Comparison of ENCODE assay signal across 8 mouse cellular contexts in the genomic region with DNA sequence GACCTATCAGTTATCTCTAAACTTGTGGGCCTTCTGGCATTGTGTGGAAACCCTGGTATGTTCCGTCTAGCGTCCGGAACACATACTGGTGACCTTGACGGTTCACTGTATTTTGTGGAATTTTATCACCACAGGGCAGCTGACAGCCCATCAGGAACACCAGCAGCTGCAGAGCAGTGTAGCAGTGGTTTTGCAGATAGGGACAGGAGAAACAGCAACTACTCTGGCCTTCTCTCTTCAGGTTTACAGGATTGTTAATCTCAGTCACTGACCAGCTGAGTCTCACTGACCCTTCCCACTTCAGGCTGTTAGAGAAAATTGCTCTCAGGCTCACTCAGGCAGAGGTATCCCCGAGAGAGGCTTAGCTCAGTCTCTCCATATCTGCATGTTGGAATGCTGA.
DNase-seq lines count a peak whose midpoint lies in the region; ATAC-seq lines count a peak whose summit lies in the region.

No protein-coding gene starts in this region.

- H3K4me3 ChIP-seq in embryonic facial prominence, embryonic 12.5 days, result no peak overlapping the region
- H3K4me3 ChIP-seq in embryonic facial prominence, embryonic 10.5 days, result no peak overlapping the region
- H3K4me3 ChIP-seq in forebrain, embryonic 12.5 days (replicated peaks), result no peak overlapping the region
- H3K4me3 ChIP-seq in hindbrain, embryonic 14.5 days (replicated peaks; ENCODE audit: low read length), result no peak overlapping the region
- no peak overlapping the region for H3K4me3 ChIP-seq in midbrain, embryonic 12.5 days

- no peaks in the 10 kb centered on the region for H3K36me3 ChIP-seq in embryonic facial prominence, embryonic 12.5 days
- H3K36me3 ChIP-seq in embryonic facial prominence, embryonic 10.5 days (replicated peaks), result no peaks in the 10 kb centered on the region; the same call in 1 of the 2 replicates
- H3K36me3 ChIP-seq in forebrain, embryonic 12.5 days (replicated peaks), result no peaks in the 10 kb centered on the region
- no peaks in the 10 kb centered on the region for H3K36me3 ChIP-seq in hindbrain, embryonic 14.5 days (replicated peaks; ENCODE audit: control insufficient read depth, insufficient read depth)
- H3K36me3 ChIP-seq in midbrain, embryonic 12.5 days, result no peaks in the 10 kb centered on the region

- 49% methylated on average over 5 of the region's 5 CpGs for WGBS in embryonic facial prominence, embryonic 12.5 days
- WGBS in embryonic facial prominence, embryonic 10.5 days, result 63% methylated on average over 5 of the region's 5 CpGs
- 35% methylated on average over 5 of the region's 5 CpGs for WGBS in forebrain, embryonic 12.5 days
- WGBS in hindbrain, embryonic 14.5 days, result 21% methylated on average over 5 of the region's 5 CpGs
- WGBS in midbrain, embryonic 12.5 days, result 40% methylated on average over 5 of the region's 5 CpGs

- 0 out of 2 replicates have a peak overlapping the region, but pooled peaks have one; percentile 20 for H3K27ac ChIP-seq in embryonic facial prominence, embryonic 12.5 days
- no peak overlapping the region for H3K27ac ChIP-seq in embryonic facial prominence, embryonic 10.5 days (replicated peaks)
- H3K27ac ChIP-seq in forebrain, embryonic 12.5 days, result peak overlapping the region; percentile 74
- peak overlapping the region; percentile 87 for H3K27ac ChIP-seq in hindbrain, embryonic 14.5 days
- peak overlapping the region; percentile 73 for H3K27ac ChIP-seq in midbrain, embryonic 12.5 days (replicated peaks)

- no peak overlapping the region for H3K9ac ChIP-seq in embryonic facial prominence, embryonic 12.5 days
- H3K9ac ChIP-seq in forebrain, embryonic 12.5 days, result no peak overlapping the region
- no peak overlapping the region for H3K9ac ChIP-seq in hindbrain, embryonic 14.5 days
- H3K9ac ChIP-seq in midbrain, embryonic 12.5 days (replicated peaks), result no peak overlapping the region

- no peaks in the 10 kb centered on the region for H3K9me3 ChIP-seq in embryonic facial prominence, embryonic 12.5 days
- H3K9me3 ChIP-seq in embryonic facial prominence, embryonic 10.5 days, result no peaks in the 10 kb centered on the region
- no peaks in the 10 kb centered on the region for H3K9me3 ChIP-seq in forebrain, embryonic 12.5 days
- H3K9me3 ChIP-seq in hindbrain, embryonic 14.5 days (ENCODE audit: control insufficient read depth, low read length), result no peaks in the 10 kb centered on the region
- no peaks in the 10 kb centered on the region for H3K9me3 ChIP-seq in midbrain, embryonic 12.5 days

- H3K4me2 ChIP-seq in embryonic facial prominence, embryonic 12.5 days (replicated peaks), result no peak overlapping the region
- H3K4me2 ChIP-seq in forebrain, embryonic 12.5 days, result no peak overlapping the region
- no peak overlapping the region for H3K4me2 ChIP-seq in hindbrain, embryonic 14.5 days (replicated peaks)
- H3K4me2 ChIP-seq in midbrain, embryonic 12.5 days (replicated peaks), result no peak overlapping the region

- no peak for ATAC-seq in embryonic facial prominence, embryonic 12.5 days (ENCODE audit: insufficient number of reproducible peaks, insufficient read depth, low FRiP score, low TSS enrichment)
- ATAC-seq in forebrain, embryonic 12.5 days (ENCODE audit: low FRiP score), result peak; percentile 47
- ATAC-seq in hindbrain, embryonic 14.5 days (ENCODE audit: low FRiP score), result peak; percentile 64
- ATAC-seq in midbrain, embryonic 12.5 days (ENCODE audit: low FRiP score, low read depth), result peak; percentile 72; the same call in 1 of the 2 replicates
- ATAC-seq in monocyte, adult 5-6 weeks (replicated peaks; ENCODE audit: insufficient number of reproducible peaks, low FRiP score, low TSS enrichment, poor library complexity, severe bottlenecking), result no peak

- H3K4me1 ChIP-seq in embryonic facial prominence, embryonic 12.5 days, result peaks cover 14% of the 10 kb centered on the region
- H3K4me1 ChIP-seq in embryonic facial prominence, embryonic 10.5 days, result peaks cover 25% of the 10 kb centered on the region
- peaks cover 18% of the 10 kb centered on the region for H3K4me1 ChIP-seq in forebrain, embryonic 12.5 days
- H3K4me1 ChIP-seq in hindbrain, embryonic 14.5 days (replicated peaks; ENCODE audit: control insufficient read depth, insufficient read depth, low read length), result peaks cover 41% of the 10 kb centered on the region
- peaks cover 22% of the 10 kb centered on the region for H3K4me1 ChIP-seq in midbrain, embryonic 12.5 days

- DNase-seq in embryonic facial prominence, embryonic 10.5 days (ENCODE audit: low spot score), result no peak
- DNase-seq in hindbrain, embryonic 14.5 days (ENCODE audit: low spot score), result no peak
- DNase-seq in frontal cortex, adult 2 months (ENCODE audit: extremely low spot score in 1 of 2, low spot score in 1 of 2), result no peak
- DNase-seq in cerebellum, adult 18-20 months, result no peak

- no peaks in the 10 kb centered on the region for H3K27me3 ChIP-seq in embryonic facial prominence, embryonic 12.5 days
- H3K27me3 ChIP-seq in embryonic facial prominence, embryonic 10.5 days (replicated peaks; ENCODE audit: low read depth, poor library complexity, severe bottlenecking), result no peaks in the 10 kb centered on the region
- peaks cover 4% of the 10 kb centered on the region; the same call in 1 of the 2 replicates for H3K27me3 ChIP-seq in forebrain, embryonic 12.5 days
- H3K27me3 ChIP-seq in hindbrain, embryonic 14.5 days (ENCODE audit: control insufficient read depth, insufficient read depth, low read length), result no peaks in the 10 kb centered on the region
- H3K27me3 ChIP-seq in midbrain, embryonic 12.5 days, result no peaks in the 10 kb centered on the region

Comparison
In these comparisons a context has a peak if more than half of its experiments do, and no peak if none do; other contexts are left out.
1. ATAC-seq: peak in forebrain, embryonic 12.5 days (single experiment), hindbrain, embryonic 14.5 days (single experiment) and midbrain, embryonic 12.5 days (single experiment); none in embryonic facial prominence, embryonic 12.5 days (single experiment) and monocyte, adult 5-6 weeks (single experiment).